ENCODE assay signal across 24 mouse cellular contexts in genomic region chr14:105860276-105860675, GRCm38 (mm10).
"Had no signal": no experiment of that assay in that cellular context is flagged by ENCODE, and none has a peak within 500 bp of the region (broad histone marks: within the 10 kb centered on the region; RNA-seq: fewer than 3 reads in every experiment).

No protein-coding gene starts in this region.

- H3K4me1 ChIP-seq: hindbrain, embryonic 12.5 days; intestine, embryonic 15.5 days; limb, embryonic 13.5 days; limb, embryonic 15.5 days had no signal

- H3K4me2 ChIP-seq: heart, embryonic 12.5 days; hindbrain, embryonic 12.5 days; hindbrain, embryonic 14.5 days; intestine, embryonic 15.5 days; limb, embryonic 13.5 days; limb, embryonic 15.5 days; liver, embryonic 12.5 days had no signal

- H3K9me3 ChIP-seq: heart, embryonic 10.5 days; hindbrain, embryonic 10.5 days; hindbrain, embryonic 12.5 days; intestine, embryonic 15.5 days; limb, embryonic 13.5 days; limb, embryonic 15.5 days; liver, embryonic 12.5 days had no signal

- H3K27ac ChIP-seq: heart, embryonic 10.5 days; hindbrain, embryonic 10.5 days; hindbrain, embryonic 12.5 days; hindbrain, embryonic 14.5 days; intestine, embryonic 15.5 days; limb, embryonic 13.5 days; limb, embryonic 15.5 days; liver, embryonic 12.5 days had no signal

- H3K36me3 ChIP-seq: heart, embryonic 10.5 days; heart, embryonic 12.5 days; hindbrain, embryonic 10.5 days; hindbrain, embryonic 12.5 days; intestine, embryonic 15.5 days; limb, embryonic 13.5 days; limb, embryonic 15.5 days; liver, embryonic 12.5 days had no signal

- DNase-seq: gastrocnemius, postnatal 14 days; gastrocnemius, postnatal 36 days; heart, adult 18-20 months; heart, postnatal 10 days; heart, postnatal 4 days; kidney, adult 18-20 months; kidney, adult 8-10 months; kidney, postnatal 10 days; kidney, postnatal 25 days; kidney, postnatal 4 days; layer of hippocampus, adult 9-11 months; layer of hippocampus, postnatal 36 days; left cerebral cortex, postnatal 4 days had no signal

- H3K27me3 ChIP-seq: heart, embryonic 12.5 days; hindbrain, embryonic 12.5 days; intestine, embryonic 15.5 days; limb, embryonic 13.5 days; limb, embryonic 15.5 days; liver, embryonic 12.5 days had no signal

- H3K9ac ChIP-seq: heart, embryonic 12.5 days; hindbrain, embryonic 12.5 days; hindbrain, embryonic 14.5 days; intestine, embryonic 15.5 days; limb, embryonic 13.5 days; limb, embryonic 15.5 days; liver, embryonic 12.5 days had no signal

- H3K4me3 ChIP-seq: heart, embryonic 10.5 days; heart, embryonic 12.5 days; hindbrain, embryonic 10.5 days; hindbrain, embryonic 12.5 days; intestine, embryonic 15.5 days; limb, embryonic 13.5 days; limb, embryonic 15.5 days; liver, embryonic 12.5 days had no signal

- ATAC-seq: hindbrain, embryonic 16.5 days; inflammation-experienced regulatory T-cells, adult 6 months had no signal
